Mouse (Mus musculus) CD4-positive, CD25-positive, alpha-beta regulatory T cell, adult 9 weeks (primary cell): ENCODE data around the gene Rcn3. TPM values are rescaled to one million over a fixed set of nuclear protein-coding genes. Genes with fewer than 3 reads are reported as not detected.

Experiments
- polyA plus RNA-seq: library from polyadenylated mRNA; unstranded; fragments of 100-300 nt; shearing (Covaris generic); gene quantifications from one replicate; pipeline ENCODE4 v1.2.1, GENCODE M21; 2017

The Rcn3 gene
- 10.8 TPM for polyA plus RNA-seq

DNA sequence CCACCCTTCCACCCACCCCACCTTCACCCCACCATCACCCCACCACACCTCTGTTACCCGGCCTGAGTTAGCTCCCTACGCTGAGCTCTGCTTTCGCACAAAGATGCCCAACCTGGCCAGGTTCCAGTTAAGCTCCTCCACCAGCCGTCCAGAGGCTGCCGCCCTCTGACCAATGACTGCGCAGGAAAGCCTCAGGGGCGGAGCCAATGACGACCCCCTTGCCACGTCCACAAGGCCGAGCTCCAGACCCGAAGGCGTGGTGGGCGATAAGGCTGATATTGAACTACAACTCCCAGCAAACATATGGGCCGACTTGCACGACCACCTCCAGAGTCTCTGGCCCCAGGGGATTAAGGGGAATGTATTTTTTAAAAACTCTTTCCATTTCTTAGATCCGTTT is at the start of gene Rcn3:
Gene Rcn3 (minus strand): TSS at position 174 of the 400 bp plus-strand sequence.

GRCm38 (mm10) chr7:45135993-45136567 is 44.1 kb upstream of the Rcn3 start, which contains the start of the genes Gm45713 and Flt3l:
Gene Gm45713 (minus strand): TSS chr7:45136231.
Gene Flt3l (minus strand): TSS chr7:45136432.

DNA sequence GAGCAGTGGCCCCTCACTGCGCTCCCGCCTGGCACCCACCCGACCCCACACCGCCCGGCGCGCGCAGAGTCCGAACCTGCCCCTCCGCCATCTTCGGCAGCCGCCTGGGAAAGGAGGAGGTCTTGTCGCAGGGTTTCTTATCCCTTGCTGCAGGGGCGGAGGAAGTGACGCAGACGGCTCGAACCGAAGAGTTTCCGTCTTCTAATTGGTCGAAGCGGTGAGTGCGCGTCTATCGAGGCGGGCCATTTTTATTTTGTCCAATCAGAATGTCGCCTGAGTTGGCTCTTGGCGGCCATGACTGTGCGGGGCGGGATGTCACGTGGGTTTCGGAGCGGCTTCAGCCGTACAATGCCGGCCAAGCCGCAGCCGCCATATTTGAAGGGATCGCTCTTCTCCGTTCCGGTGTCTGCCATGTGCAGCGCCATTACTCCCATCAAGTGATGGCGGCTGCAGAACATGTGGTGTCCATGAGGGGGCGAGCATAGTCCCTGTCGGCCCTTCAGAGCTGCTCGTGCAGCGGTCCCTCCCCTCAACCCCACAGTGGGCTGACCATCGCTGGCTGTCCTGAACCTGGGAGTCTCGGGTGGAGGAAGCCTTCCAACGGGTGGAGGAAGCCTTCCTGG is 36.7 kb upstream of the Rcn3 start, which contains the start of gene Rpl13a:
Gene Rpl13a (minus strand): TSS at position 138 of the 623 bp plus-strand sequence.

DNA sequence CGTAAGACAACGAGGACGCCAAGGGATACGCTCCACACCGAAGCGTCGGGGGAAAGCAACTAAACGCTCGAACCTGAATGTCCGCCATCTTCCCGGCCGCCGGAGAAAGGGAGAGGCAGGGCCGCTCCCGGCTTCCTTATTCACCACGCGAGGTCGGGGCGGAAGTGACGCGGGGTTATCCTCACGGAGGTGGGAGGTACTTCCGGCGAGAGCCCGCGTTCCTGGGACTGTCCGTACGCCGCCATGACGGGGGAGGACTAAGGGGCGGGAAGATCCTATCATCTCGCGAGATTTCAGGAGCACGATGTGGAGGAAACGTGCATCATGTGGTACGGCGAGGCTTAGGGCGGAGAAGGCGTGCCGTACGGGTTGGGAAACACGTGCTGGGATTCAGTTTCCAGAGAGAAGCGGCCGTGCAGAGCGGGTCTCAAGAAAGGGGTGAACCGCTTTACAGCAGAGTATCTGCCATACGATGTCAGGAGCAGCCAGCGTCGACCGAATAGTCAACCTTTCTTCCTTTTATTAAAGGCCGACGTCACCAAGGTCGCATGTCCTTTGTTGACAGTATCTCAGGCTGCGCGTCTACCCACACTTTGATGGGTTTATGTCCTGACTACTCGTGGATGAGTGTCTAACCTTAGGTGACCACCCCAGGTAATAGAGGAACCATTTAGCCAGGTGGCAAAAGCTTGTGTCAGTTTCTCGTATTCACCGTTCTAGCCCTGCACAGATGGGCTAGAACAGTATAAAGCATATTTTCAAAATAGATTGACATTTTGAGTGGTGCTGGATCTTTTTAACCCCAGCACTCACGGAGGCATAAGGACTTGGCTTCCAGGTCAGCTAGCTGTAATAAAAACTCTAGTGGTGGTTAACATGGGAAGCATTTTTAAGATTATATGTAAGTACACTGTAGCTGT is 32.5 kb upstream of the Rcn3 start, which contains the start of gene Rps11:
Gene Rps11 (minus strand): TSS at position 216 of the 920 bp plus-strand sequence.

DNA sequence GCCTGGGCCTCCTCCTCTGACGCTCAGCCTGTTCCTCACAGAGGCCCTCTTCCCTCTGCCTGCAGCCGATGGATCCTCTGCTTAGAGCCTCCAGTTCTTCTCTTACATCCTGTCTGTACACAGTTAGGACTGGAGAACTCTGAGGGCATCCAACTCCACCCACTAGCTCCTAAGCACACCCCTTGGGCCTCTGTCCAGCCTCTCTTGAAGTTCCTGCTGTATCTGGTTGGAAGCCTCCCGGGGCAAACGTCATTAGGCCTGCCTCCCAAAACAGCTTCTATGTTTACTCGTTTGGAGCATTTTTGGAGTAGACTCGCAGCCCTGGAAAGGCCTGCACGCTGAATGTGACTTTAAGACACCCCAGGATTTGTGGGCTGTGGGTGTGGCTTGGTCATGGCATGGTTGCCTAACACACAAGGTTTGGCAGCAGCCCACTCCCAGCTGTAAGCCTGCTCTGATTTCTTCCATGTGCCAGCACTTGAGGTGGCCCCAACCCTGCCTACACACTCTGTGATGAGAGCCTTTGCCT is 11.7 kb upstream of the Rcn3 start, which contains the start of gene Fcgrt:
Gene Fcgrt (minus strand): TSS at position 200 of the 529 bp plus-strand sequence.

DNA sequence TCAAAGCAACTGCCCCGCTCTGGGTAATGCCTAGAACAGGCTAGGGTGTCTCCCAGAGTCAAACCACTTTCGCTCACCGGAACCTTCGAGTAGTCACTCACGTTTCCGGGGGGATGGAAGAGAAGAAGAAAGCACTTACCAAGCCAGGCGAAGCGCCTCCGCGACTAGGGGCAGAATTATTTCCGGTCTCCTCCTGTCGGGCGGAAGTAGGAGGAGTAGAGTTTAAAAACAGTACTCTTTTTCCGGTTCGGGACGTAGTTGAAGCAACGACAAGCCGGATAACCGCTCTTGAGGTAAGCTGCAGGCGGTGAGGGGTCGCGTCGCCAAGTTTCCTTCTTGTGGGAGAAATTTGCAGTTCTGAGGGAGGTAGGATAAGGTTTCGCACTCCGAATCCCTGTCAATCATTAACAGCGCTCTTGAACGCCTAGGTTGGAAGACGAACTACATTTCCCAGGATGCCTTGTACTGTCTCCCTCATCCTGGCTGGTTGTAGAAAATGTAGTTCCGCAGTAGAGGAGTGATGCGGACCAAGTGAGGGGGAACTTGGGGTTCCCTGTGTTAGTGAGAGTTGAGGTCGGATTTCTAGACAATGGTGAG is 29.7 kb downstream of the Rcn3 start, which contains the start of the genes Nosip and Prrg2:
Gene Nosip (plus strand): TSS at position 191 of the 597 bp plus-strand sequence.
Gene Prrg2 (minus strand): TSS at position 439 of the 597 bp plus-strand sequence.

DNA sequence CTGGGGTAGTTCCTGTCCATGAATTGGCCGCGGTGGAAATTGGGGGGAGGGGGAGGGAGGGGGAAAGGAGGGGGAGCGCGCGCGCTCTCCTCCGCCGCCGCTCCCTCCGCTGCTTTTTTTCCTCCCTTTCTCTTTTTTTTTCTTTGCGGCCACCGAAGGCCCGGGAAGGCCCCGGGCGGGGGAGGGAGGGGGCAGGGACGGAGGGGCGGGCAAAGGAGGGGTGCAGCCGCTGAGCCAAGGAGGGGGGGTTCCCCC is 39.2 kb downstream of the Rcn3 start, which contains the start of gene Prr12:
Gene Prr12 (minus strand): TSS at position 20 of the 255 bp plus-strand sequence.

Other genes starting within 250 kb of the Rcn3 start
- 12.1 TPM for gene Akt1s1, start 243.2 kb downstream of the Rcn3 start, polyA plus RNA-seq
- 112 TPM for gene Tbc1d17, start 243.1 kb downstream of the Rcn3 start, polyA plus RNA-seq
- 100 TPM for gene Pnkp, start 235.1 kb downstream of the Rcn3 start, polyA plus RNA-seq
- gene Ptov1, start 222.4 kb downstream of the Rcn3 start, polyA plus RNA-seq = 9.9 TPM
- gene Med25, start 199.5 kb downstream of the Rcn3 start, polyA plus RNA-seq = 26.9 TPM
- gene Fuz, start 196.1 kb downstream of the Rcn3 start, polyA plus RNA-seq = 50.8 TPM
- gene Ap2a1, start 162.7 kb downstream of the Rcn3 start, polyA plus RNA-seq = 26.9 TPM
- not detected for gene Tsks, start 149.0 kb downstream of the Rcn3 start, polyA plus RNA-seq
- 0.55 TPM for gene Cpt1c, start 117.4 kb downstream of the Rcn3 start, polyA plus RNA-seq
- gene Prmt1, start 105.7 kb downstream of the Rcn3 start, polyA plus RNA-seq = 210 TPM
- 255 TPM for gene Irf3, start 94.6 kb downstream of the Rcn3 start, polyA plus RNA-seq
- gene Bcl2l12, start 93.5 kb downstream of the Rcn3 start, polyA plus RNA-seq = 35.2 TPM
- gene Scaf1, start 75.9 kb downstream of the Rcn3 start, polyA plus RNA-seq = 22.7 TPM
- 6.3 TPM for gene Rras, start 74.3 kb downstream of the Rcn3 start, polyA plus RNA-seq
- 4.8 TPM for gene Prr12, start 39.3 kb downstream of the Rcn3 start, polyA plus RNA-seq
- 148 TPM for gene Nosip, start 29.8 kb downstream of the Rcn3 start, polyA plus RNA-seq
- 3.3 TPM for gene Prrg2, start 29.5 kb downstream of the Rcn3 start, polyA plus RNA-seq
- gene Fcgrt, start 11.6 kb upstream of the Rcn3 start, polyA plus RNA-seq = 2.6 TPM
- 3,383 TPM for gene Rps11, start 32.2 kb upstream of the Rcn3 start, polyA plus RNA-seq
- 3,108 TPM for gene Rpl13a, start 36.5 kb upstream of the Rcn3 start, polyA plus RNA-seq
- gene Gm45713, start 44.0 kb upstream of the Rcn3 start, polyA plus RNA-seq = not detected
- 292 TPM for gene Flt3l, start 44.2 kb upstream of the Rcn3 start, polyA plus RNA-seq
- gene Pih1d1, start 62.1 kb upstream of the Rcn3 start, polyA plus RNA-seq = 59.4 TPM
- gene Aldh16a1, start 62.4 kb upstream of the Rcn3 start, polyA plus RNA-seq = 67.0 TPM
- gene Slc17a7, start 71.7 kb upstream of the Rcn3 start, polyA plus RNA-seq = not detected
- gene Gfy, start 87.3 kb upstream of the Rcn3 start, polyA plus RNA-seq = not detected
- not detected for gene Pth2, start 88.8 kb upstream of the Rcn3 start, polyA plus RNA-seq
- 0.32 TPM for gene Ccdc155, start 112.7 kb upstream of the Rcn3 start, polyA plus RNA-seq
- 16.0 TPM for gene Dkkl1, start 119.9 kb upstream of the Rcn3 start, polyA plus RNA-seq
- 2.9 TPM for gene Tead2, start 123.5 kb upstream of the Rcn3 start, polyA plus RNA-seq
- 598 TPM for gene Cd37, start 146.9 kb upstream of the Rcn3 start, polyA plus RNA-seq
- not detected for gene Slc6a16, start 148.9 kb upstream of the Rcn3 start, polyA plus RNA-seq
- gene Slc6a21, start 185.3 kb upstream of the Rcn3 start, polyA plus RNA-seq = not detected
- gene Trpm4, start 241.6 kb upstream of the Rcn3 start, polyA plus RNA-seq = 16.3 TPM
- gene Hrc, start 243.1 kb upstream of the Rcn3 start, polyA plus RNA-seq = not detected